Mouse (Mus musculus): ENCODE data around the gene Rhog. TPM values are rescaled to one million over a fixed set of nuclear protein-coding genes. Genes with fewer than 3 reads are reported as not detected.

The Rhog gene
- total and polyA plus RNA-seq, 2 experiments from 2014 or later: 24.6 to 34.7 TPM

DNA sequence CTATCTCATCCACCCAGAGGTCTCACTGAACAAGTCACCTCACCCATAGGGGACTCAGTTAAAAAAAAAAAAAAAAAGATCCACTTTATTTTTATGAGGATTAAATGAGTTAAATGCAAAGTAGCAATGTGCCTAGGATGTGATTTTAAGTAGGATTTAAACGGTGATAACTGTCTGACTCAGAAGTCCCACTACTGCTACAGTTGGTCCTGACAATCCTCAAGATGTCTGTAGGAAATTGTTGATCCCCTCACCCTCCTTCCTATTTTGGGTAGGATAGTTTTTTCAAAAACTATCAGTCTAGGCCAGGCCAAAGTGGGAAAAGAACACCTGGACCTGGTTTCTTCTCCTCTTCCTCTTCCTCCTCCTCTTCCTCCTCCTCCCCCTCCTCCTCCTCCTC is 34.0 kb downstream of the Rhog start:
- peaks cover 15% of the 10 kb centered on the region; the same call in 1 of the 2 replicates for H3K4me1 ChIP-seq (ENCODE audit: control insufficient read depth, insufficient read depth)
- no peak for DNase-seq (ENCODE audit: low spot score)
- no peak overlapping the region for H3K27ac ChIP-seq (ENCODE audit: low read depth)
- no peak overlapping the region; the same call in 1 of the 2 replicates for H3K4me3 ChIP-seq (ENCODE audit: low read depth, low read length)
- WGBS: 31% methylated on average over 1 of the region's 1 CpGs
- no peak for TF ChIP-seq EP300 (IDR thresholded peaks at IDR 0.05; ENCODE audit: low read depth)
- TF ChIP-seq CTCF (IDR thresholded peaks at IDR 0.05; ENCODE audit: low read depth): no peak
- no peak overlapping the region for H3K9ac ChIP-seq (replicated peaks; ENCODE audit: low read depth, low read length)
- H3K36me3 ChIP-seq (replicated peaks; ENCODE audit: control insufficient read depth, insufficient read depth, low read length): no peaks in the 10 kb centered on the region
- peak overlapping the region; percentile 86 for H3K4me2 ChIP-seq (ENCODE audit: low read depth, low read length)
- H3K9me3 ChIP-seq (replicated peaks; ENCODE audit: control insufficient read depth, low read length): no peaks in the 10 kb centered on the region
- no peaks in the 10 kb centered on the region for H3K27me3 ChIP-seq (ENCODE audit: control insufficient read depth, insufficient read depth, low read length)
- no peak for ATAC-seq (ENCODE audit: insufficient read depth, low read depth)

- Histone ChIP-seq H3K9me3 (replicated peaks; ENCODE audit: control insufficient read depth, low read length) (no peaks in the 10 kb centered on the region), H3K4me2 (ENCODE audit: low read depth, low read length) (peak overlapping the region; percentile 67), H3K36me3 (replicated peaks; ENCODE audit: control insufficient read depth, insufficient read depth, low read length) (no peaks in the 10 kb centered on the region), H3K4me1 (ENCODE audit: control insufficient read depth, insufficient read depth) (0 out of 2 replicates have a peak, but pooled peaks cover 5% of the 10 kb centered on the region), H3K27me3 (ENCODE audit: control insufficient read depth, insufficient read depth, low read length) (no peaks in the 10 kb centered on the region), H3K9ac (replicated peaks; ENCODE audit: low read depth, low read length) (peak overlapping the region; percentile 43), H3K27ac (ENCODE audit: low read depth) (peak overlapping the region; percentile 95), H3K4me3 (ENCODE audit: low read depth, low read length) (peak overlapping the region; percentile 85)
- ATAC-seq (ENCODE audit: insufficient read depth, low read depth) (no peak), DNase-seq (ENCODE audit: low spot score) (no peak)
- TF ChIP-seq CTCF (IDR thresholded peaks at IDR 0.05; ENCODE audit: low read depth): no peak
- TF ChIP-seq EP300 (IDR thresholded peaks at IDR 0.05; ENCODE audit: low read depth): no peak
- 57% methylated on average over 3 of the region's 3 CpGs for WGBS
Measured at GRCm38 (mm10) chr7:102211071-102211470, 44.8 kb downstream of the Rhog start.

DNA sequence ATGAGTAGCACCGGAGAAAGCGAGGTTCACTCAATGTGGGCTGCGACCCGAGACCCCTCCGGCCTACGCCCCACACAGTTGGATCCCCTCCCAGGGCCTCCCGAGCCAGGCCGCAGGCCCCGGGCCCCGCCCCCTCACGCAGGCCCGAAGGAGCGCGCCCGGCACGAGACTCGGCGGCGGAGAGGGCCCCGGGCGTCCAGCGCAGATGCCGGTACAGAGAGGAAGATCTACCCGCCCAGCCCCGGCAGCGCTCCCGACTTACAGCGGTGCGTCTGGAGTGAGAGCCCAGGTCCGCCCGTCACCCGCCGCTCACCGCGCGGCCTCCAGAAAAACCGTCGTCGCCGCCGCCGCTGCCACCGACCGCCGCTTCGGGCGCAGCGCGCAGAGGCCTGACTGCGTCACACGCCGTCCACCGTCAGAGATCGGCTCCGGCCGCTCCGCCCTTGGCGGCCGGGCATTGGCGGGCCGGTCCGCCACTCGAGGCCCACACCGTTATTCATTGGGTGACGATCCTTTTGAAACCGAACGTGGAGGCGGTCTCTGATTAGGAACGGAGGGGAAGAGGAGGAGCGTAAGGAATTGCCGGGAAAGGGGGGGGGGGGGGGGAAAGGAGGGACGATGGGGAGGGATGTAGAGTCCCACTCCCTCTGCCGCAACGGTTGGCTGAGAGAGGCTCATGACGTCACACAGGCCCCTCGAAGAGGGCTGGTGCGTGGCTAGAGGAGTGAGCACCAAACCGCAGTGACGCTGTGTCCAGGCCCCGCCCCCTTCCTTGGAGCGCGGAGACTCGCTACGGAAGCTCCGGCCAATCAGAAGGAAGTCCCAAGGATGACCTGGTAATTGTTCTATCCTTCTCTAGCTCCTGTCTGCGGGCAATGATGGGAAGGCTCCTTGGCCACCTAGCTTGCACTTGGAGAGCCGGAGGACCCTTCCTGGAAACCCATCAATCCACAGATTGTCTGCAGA is 45.8 kb downstream of the Rhog start, which contains the start of the genes Nup98 and Pgap2:
Gene Nup98 (minus strand): TSS at position 421 of the 966 bp plus-strand sequence.
Gene Pgap2 (plus strand): TSS at position 453 of the 966 bp plus-strand sequence.
- Histone ChIP-seq H3K9me3 (replicated peaks; ENCODE audit: control insufficient read depth, low read length) (no peaks in the 10 kb centered on the region), H3K4me2 (ENCODE audit: low read depth, low read length) (peak within 1 kb of the TSS; percentile 67), H3K4me3 (ENCODE audit: low read depth, low read length) (peak within 1 kb of the TSS; percentile 85), H3K27ac (ENCODE audit: low read depth) (peak within 1 kb of the TSS; percentile 95), H3K4me1 (ENCODE audit: control insufficient read depth, insufficient read depth) (0 out of 2 replicates have a peak, but pooled peaks cover 5% of the 10 kb centered on the region), H3K36me3 (replicated peaks; ENCODE audit: control insufficient read depth, insufficient read depth, low read length) (no peaks in the 10 kb centered on the region), H3K9ac (replicated peaks; ENCODE audit: low read depth, low read length) (peak within 1 kb of the TSS; percentile 65), H3K27me3 (ENCODE audit: control insufficient read depth, insufficient read depth, low read length) (no peaks in the 10 kb centered on the region)
- TF ChIP-seq EP300 (IDR thresholded peaks at IDR 0.05; ENCODE audit: low read depth) (no peak), CTCF (IDR thresholded peaks at IDR 0.05; ENCODE audit: low read depth) (no peak)
- under 1% methylated on average over 84 of the region's 87 CpGs for WGBS
- DNase-seq (ENCODE audit: low spot score) (peak; percentile 96), ATAC-seq (ENCODE audit: insufficient read depth, low read depth) (peak; percentile 97)

DNA sequence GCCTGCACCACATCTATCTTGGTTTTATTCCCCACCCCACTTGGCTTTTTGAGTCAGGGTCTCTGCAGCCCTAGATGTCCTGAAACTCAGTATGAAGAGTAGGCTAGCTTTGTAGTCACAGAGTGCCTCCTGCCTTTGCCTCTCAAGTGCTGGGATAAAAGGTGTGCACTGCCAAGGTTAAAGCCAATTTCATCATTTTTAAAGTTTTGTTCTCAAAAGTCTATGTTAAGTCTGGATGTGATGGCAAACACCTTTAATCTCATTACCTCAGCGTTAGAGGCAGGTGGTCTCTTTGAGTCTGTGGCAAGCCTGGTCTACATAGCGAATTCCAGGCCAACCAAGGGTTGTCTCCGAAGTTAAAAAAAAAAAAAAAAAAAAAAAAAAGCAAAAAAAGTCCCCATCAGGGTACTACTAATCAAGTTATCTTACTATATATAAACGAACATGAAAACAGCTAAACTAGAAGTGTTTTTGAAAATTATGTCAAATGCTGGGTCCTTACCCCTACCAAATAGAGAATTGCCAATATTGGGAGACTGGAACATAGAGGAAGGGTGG is 47.0 kb downstream of the Rhog start:
- WGBS: 36% methylated on average over 4 of the region's 4 CpGs
- ATAC-seq (ENCODE audit: insufficient read depth, low read depth) (no peak), DNase-seq (ENCODE audit: low spot score) (no peak)
- Histone ChIP-seq H3K27ac (ENCODE audit: low read depth) (peak overlapping the region; percentile 95), H3K9me3 (replicated peaks; ENCODE audit: control insufficient read depth, low read length) (no peaks in the 10 kb centered on the region), H3K4me2 (ENCODE audit: low read depth, low read length) (peak overlapping the region; percentile 64), H3K36me3 (replicated peaks; ENCODE audit: control insufficient read depth, insufficient read depth, low read length) (no peaks in the 10 kb centered on the region), H3K27me3 (ENCODE audit: control insufficient read depth, insufficient read depth, low read length) (no peaks in the 10 kb centered on the region), H3K9ac (replicated peaks; ENCODE audit: low read depth, low read length) (peak overlapping the region; percentile 65), H3K4me1 (ENCODE audit: control insufficient read depth, insufficient read depth) (0 out of 2 replicates have a peak, but pooled peaks cover 5% of the 10 kb centered on the region), H3K4me3 (ENCODE audit: low read depth, low read length) (peak overlapping the region; percentile 85)
- TF ChIP-seq CTCF (IDR thresholded peaks at IDR 0.05; ENCODE audit: low read depth) (no peak), EP300 (IDR thresholded peaks at IDR 0.05; ENCODE audit: low read depth) (no peak)

- H3K9ac ChIP-seq (replicated peaks; ENCODE audit: low read depth, low read length): no peak overlapping the region
- no peaks in the 10 kb centered on the region for H3K36me3 ChIP-seq (replicated peaks; ENCODE audit: control insufficient read depth, insufficient read depth, low read length)
- 0 out of 2 replicates have a peak, but pooled peaks cover 5% of the 10 kb centered on the region for H3K4me1 ChIP-seq (ENCODE audit: control insufficient read depth, insufficient read depth)
- no peak overlapping the region for H3K27ac ChIP-seq (ENCODE audit: low read depth)
- 52% methylated on average over 1 of the region's 1 CpGs for WGBS
- H3K9me3 ChIP-seq (replicated peaks; ENCODE audit: control insufficient read depth, low read length): no peaks in the 10 kb centered on the region
- DNase-seq (ENCODE audit: low spot score) (no peak), ATAC-seq (ENCODE audit: insufficient read depth, low read depth) (no peak)
- H3K4me2 ChIP-seq (ENCODE audit: low read depth, low read length): no peak overlapping the region
- H3K27me3 ChIP-seq (ENCODE audit: control insufficient read depth, insufficient read depth, low read length): no peaks in the 10 kb centered on the region
- H3K4me3 ChIP-seq (ENCODE audit: low read depth, low read length): no peak overlapping the region
- TF ChIP-seq CTCF (IDR thresholded peaks at IDR 0.05; ENCODE audit: low read depth): no peak
- no peak for TF ChIP-seq EP300 (IDR thresholded peaks at IDR 0.05; ENCODE audit: low read depth)
Measured at GRCm38 (mm10) chr7:102205646-102206045, 50.2 kb downstream of the Rhog start.

Measured in heart, postnatal 0 days (tissue).